Mouse (Mus musculus) limb, embryonic 13.5 days (tissue): Measurements from ENCODE around the gene Mrgbp. TPM values are rescaled to one million over a fixed set of nuclear protein-coding genes. Genes with fewer than 3 reads are reported as not detected.

Experiments used
- ATAC-seq: fragments of 200-750 bp; cut with Nextera tagmentation; 2 replicates; pipeline ENCODE4 v1.8.0; 2017; ENCODE audit warnings: low read depth, moderate number of reproducible peaks, moderate TSS enrichment; ENCODE audit not compliant: low FRiP score
- H3K27ac ChIP-seq: fragments of 300-500 bp; sonication (generic); 2 replicates; pipeline ENCODE4 v1.5.1; 2015; ENCODE audit warnings: inconsistent platforms, mild to moderate bottlenecking, moderate library complexity
- H3K27me3 ChIP-seq: fragments of 300-500 bp; sonication (generic); 2 replicates; pipeline ENCODE4 v1.6.1; 2015; ENCODE audit warnings: mild to moderate bottlenecking, inconsistent platforms
- H3K36me3 ChIP-seq: fragments of 300-500 bp; sonication (generic); 2 replicates; pipeline ENCODE4 v1.6.1; 2015; ENCODE audit warnings: inconsistent platforms, mild to moderate bottlenecking, moderate library complexity
- H3K4me1 ChIP-seq: fragments of 300-500 bp; sonication (generic); 2 replicates; pipeline ENCODE4 v1.6.1; 2015; ENCODE audit warnings: inconsistent platforms
- H3K4me2 ChIP-seq: fragments of 300-500 bp; sonication (generic); replicated peaks from 2 replicates; pipeline ENCODE4 v1.6.1; 2015; ENCODE audit warnings: inconsistent platforms, mild to moderate bottlenecking, moderate library complexity
- H3K4me3 ChIP-seq: fragments of 300-500 bp; sonication (generic); 2 replicates; pipeline ENCODE4 v1.5.1; 2015; ENCODE audit warnings: moderate library complexity, mild to moderate bottlenecking, inconsistent platforms
- H3K9ac ChIP-seq: fragments of 300-500 bp; sonication (generic); 2 replicates; pipeline ENCODE4 v1.6.1; 2015; ENCODE audit warnings: mild to moderate bottlenecking, inconsistent platforms
- H3K9me3 ChIP-seq: fragments of 300-500 bp; sonication (generic); 2 replicates; pipeline ENCODE4 v1.6.1; 2016; ENCODE audit warnings: inconsistent platforms
- WGBS: fragments of 180-500 bp; shearing (Covaris S2); methylation state at CpG from one replicate; pipeline ENCODE4 v1.1.7; 2015; 5-methylcytosine and 5-hydroxymethylcytosine counted together
- polyA plus RNA-seq: library from polyadenylated mRNA; unstranded; fragments of >200 nt; fragmentation: Nextera tagmentation; extraction: Ambion mirVana; gene quantifications from 2 replicates; pipeline ENCODE4 v1.2.1, GENCODE M21; 2015

Gene Mrgbp
- polyA plus RNA-seq, 1 experiment from 2014 or later: 35.0 TPM

- ATAC-seq: peak; percentile 72
- peak overlapping the region; percentile 89 for H3K27ac ChIP-seq
Measured at GRCm38 (mm10) chr2:180598157-180598705, 17.1 kb downstream of the Mrgbp start.

GRCm38 (mm10) chr2:180600569-180601021, 19.5 kb downstream of the Mrgbp start:
- WGBS: 27% methylated on average over 9 of the region's 9 CpGs

More at GRCm38 (mm10) chr2:180598157-180598705, 17.1 kb downstream of the Mrgbp start:
- 1% methylated on average over 40 of the region's 41 CpGs for WGBS
- H3K36me3 ChIP-seq: peaks cover 31% of the 10 kb centered on the region
- H3K27me3 ChIP-seq: peaks cover 33% of the 10 kb centered on the region
- peak overlapping the region; percentile 75 for H3K9ac ChIP-seq
- H3K4me1 ChIP-seq: peaks cover 45% of the 10 kb centered on the region
- no peaks in the 10 kb centered on the region for H3K9me3 ChIP-seq
- peak overlapping the region; percentile 71 for H3K4me2 ChIP-seq
- peak overlapping the region; percentile 53 for H3K4me3 ChIP-seq

GRCm38 (mm10) chr2:180604781-180605180, 23.7 kb downstream of the Mrgbp start:
- peak; percentile 62 for ATAC-seq
- Histone ChIP-seq H3K27me3 (peaks cover 2% of the 10 kb centered on the region; the same call in 1 of the 2 replicates), H3K4me2 (peak overlapping the region; percentile 56), H3K27ac (peak overlapping the region; percentile 87), H3K4me1 (peaks cover 49% of the 10 kb centered on the region), H3K9me3 (no peaks in the 10 kb centered on the region), H3K4me3 (0 out of 2 replicates have a peak overlapping the region, but pooled peaks have one; percentile 8), H3K36me3 (peaks cover 22% of the 10 kb centered on the region), H3K9ac (no peak overlapping the region)
- WGBS: 37% methylated on average over 6 of the region's 6 CpGs

More at GRCm38 (mm10) chr2:180600569-180601021, 19.5 kb downstream of the Mrgbp start:
- Histone ChIP-seq H3K36me3 (peaks cover 10% of the 10 kb centered on the region), H3K27me3 (peaks cover 33% of the 10 kb centered on the region), H3K4me1 (peaks cover 69% of the 10 kb centered on the region), H3K9ac (peak overlapping the region; percentile 75), H3K4me3 (peak overlapping the region; percentile 53), H3K27ac (peak overlapping the region; percentile 89), H3K4me2 (peak overlapping the region; percentile 71), H3K9me3 (no peaks in the 10 kb centered on the region)
- no peak for ATAC-seq

GRCm38 (mm10) chr2:180610283-180610682, 29.2 kb downstream of the Mrgbp start:
- no peak overlapping the region for H3K4me2 ChIP-seq
- peaks cover 25% of the 10 kb centered on the region for H3K36me3 ChIP-seq
- ATAC-seq: no peak
- H3K27me3 ChIP-seq: no peaks in the 10 kb centered on the region
- no peaks in the 10 kb centered on the region for H3K9me3 ChIP-seq
- WGBS: 81% methylated on average over 4 of the region's 4 CpGs
- peak overlapping the region; percentile 87 for H3K27ac ChIP-seq
- no peak overlapping the region for H3K4me3 ChIP-seq
- H3K9ac ChIP-seq: no peak overlapping the region
- peaks cover 19% of the 10 kb centered on the region for H3K4me1 ChIP-seq

- Histone ChIP-seq H3K4me1 (peaks cover 14% of the 10 kb centered on the region; the same call in 1 of the 2 replicates), H3K36me3 (peaks cover 35% of the 10 kb centered on the region), H3K4me3 (no peak overlapping the region), H3K27ac (peak overlapping the region; percentile 87; the same call in 1 of the 2 replicates), H3K9ac (no peak overlapping the region), H3K4me2 (no peak overlapping the region), H3K9me3 (no peaks in the 10 kb centered on the region), H3K27me3 (no peaks in the 10 kb centered on the region)
- ATAC-seq: peak; percentile 57
- 53% methylated on average over 2 of the region's 2 CpGs for WGBS
Measured at GRCm38 (mm10) chr2:180611882-180612281, 30.8 kb downstream of the Mrgbp start.

Other genes with a start within 250 kb of the Mrgbp start
- 0.06 TPM in 1 of 2 replicates, not detected in the other for gene Gata5, start 246.6 kb upstream of the Mrgbp start, polyA plus RNA-seq
- 0.40 and 0.90 TPM in 2 replicates for gene Slco4a1, start 125.1 kb upstream of the Mrgbp start, polyA plus RNA-seq
- gene Ntsr1, start 81.3 kb upstream of the Mrgbp start, polyA plus RNA-seq: 0.29 and 0.36 TPM in 2 replicates
- gene Ogfr, start 7.9 kb downstream of the Mrgbp start, polyA plus RNA-seq: 85.0 and 88.1 TPM in 2 replicates
- gene Col9a3, start 16.5 kb downstream of the Mrgbp start, polyA plus RNA-seq: 426 and 449 TPM in 2 replicates
- gene Tcfl5, start 61.4 kb downstream of the Mrgbp start, polyA plus RNA-seq: 0.55 and 0.59 TPM in 2 replicates
- gene Dido1, start 128.7 kb downstream of the Mrgbp start, polyA plus RNA-seq: 30.4 and 31.5 TPM in 2 replicates
- gene Gid8, start 128.8 kb downstream of the Mrgbp start, polyA plus RNA-seq: 63.0 and 63.8 TPM in 2 replicates
- 0.62 and 0.98 TPM in 2 replicates for gene Slc17a9, start 144.0 kb downstream of the Mrgbp start, polyA plus RNA-seq
- 0.05 TPM in 1 of 2 replicates, not detected in the other for gene Bhlhe23, start 195.6 kb downstream of the Mrgbp start, polyA plus RNA-seq